Comparison of ENCODE assay signal across 16 mouse cellular contexts in the genomic region with DNA sequence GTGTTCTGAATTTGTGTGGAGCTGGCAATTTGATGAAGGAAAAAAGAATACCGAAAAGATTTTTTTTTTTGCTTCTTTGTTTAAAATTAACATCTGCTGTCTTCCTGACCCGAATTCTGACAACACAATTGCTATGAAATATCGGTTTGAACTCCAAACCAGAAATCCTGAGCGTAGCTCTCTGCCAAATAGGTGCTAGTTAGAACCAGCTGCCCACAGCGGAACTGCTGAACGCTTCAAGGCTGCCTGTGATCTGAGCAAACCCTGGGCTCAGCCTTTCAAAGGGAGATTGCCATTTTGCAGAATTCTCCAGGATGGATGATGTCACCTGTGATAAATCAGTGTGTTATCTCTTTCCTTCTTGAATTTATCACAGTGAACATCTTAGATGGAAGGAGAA.
A peak's percentile ranks its signal among the peaks of the same experiment; 100 is the strongest.
DNase-seq lines count a peak whose midpoint lies in the region; ATAC-seq and TF ChIP-seq lines count a peak whose summit lies in the region.
"Had no signal": no experiment of that assay in that cellular context is flagged by ENCODE, and none has a peak within 500 bp of the region (broad histone marks: within the 10 kb centered on the region; RNA-seq: fewer than 3 reads in every experiment).

No protein-coding gene starts in this region.

- no peak overlapping the region for H3K4me3 ChIP-seq in forebrain, embryonic 14.5 days (ENCODE audit: low read depth, low read length)
- no peak overlapping the region for H3K4me3 ChIP-seq in forebrain, embryonic 10.5 days
- no peak overlapping the region for H3K4me3 ChIP-seq in lung, embryonic 16.5 days (ENCODE audit: low read length)
- H3K4me3 ChIP-seq in forebrain, embryonic 16.5 days (replicated peaks; ENCODE audit: low read length): no peak overlapping the region
- no peak overlapping the region for H3K4me3 ChIP-seq in limb, embryonic 14.5 days (replicated peaks; ENCODE audit: low read length)
- H3K4me3 ChIP-seq: heart, embryonic 13.5 days; left cerebral cortex, adult 2 months; lung, embryonic 15.5 days; megakaryocyte, embryonic 14.5 days had no signal

- no peak overlapping the region for H3K27ac ChIP-seq in forebrain, embryonic 14.5 days (ENCODE audit: low read depth, low read length)
- no peak overlapping the region for H3K27ac ChIP-seq in forebrain, embryonic 10.5 days
- peak overlapping the region; percentile 68 for H3K27ac ChIP-seq in lung, embryonic 16.5 days (ENCODE audit: low read length)
- peak overlapping the region; percentile 66 for H3K27ac ChIP-seq in forebrain, embryonic 16.5 days (ENCODE audit: low read length)
- no peak overlapping the region for H3K27ac ChIP-seq in limb, embryonic 14.5 days (replicated peaks; ENCODE audit: low read depth, low read length)
- H3K27ac ChIP-seq: heart, embryonic 13.5 days; left cerebral cortex, adult 2 months had no signal

- H3K4me2 ChIP-seq in forebrain, embryonic 14.5 days (ENCODE audit: low read length): no peak overlapping the region
- no peak overlapping the region for H3K4me2 ChIP-seq in lung, embryonic 16.5 days (ENCODE audit: low read depth, low read length)
- H3K4me2 ChIP-seq in forebrain, embryonic 16.5 days (ENCODE audit: low read length): no peak overlapping the region
- no peak overlapping the region for H3K4me2 ChIP-seq in limb, embryonic 14.5 days (replicated peaks; ENCODE audit: low read depth, low read length, severe bottlenecking)
- H3K4me2 ChIP-seq: heart, embryonic 13.5 days; lung, embryonic 15.5 days had no signal

- ATAC-seq in forebrain, embryonic 14.5 days: no peak; the same call in 1 of the 2 replicates
- ATAC-seq in lung, embryonic 16.5 days (ENCODE audit: low read depth): no peak
- ATAC-seq in forebrain, embryonic 16.5 days: no peak
- ATAC-seq in limb, embryonic 14.5 days (ENCODE audit: low FRiP score, low read depth): no peak

- no peaks in the 10 kb centered on the region for H3K9me3 ChIP-seq in forebrain, embryonic 14.5 days (replicated peaks; ENCODE audit: control insufficient read depth, low read length)
- no peaks in the 10 kb centered on the region for H3K9me3 ChIP-seq in forebrain, embryonic 10.5 days
- H3K9me3 ChIP-seq in lung, embryonic 16.5 days (ENCODE audit: control insufficient read depth, low read length): no peaks in the 10 kb centered on the region
- H3K9me3 ChIP-seq in forebrain, embryonic 16.5 days (ENCODE audit: control insufficient read depth, low read length): no peaks in the 10 kb centered on the region
- no peaks in the 10 kb centered on the region for H3K9me3 ChIP-seq in limb, embryonic 14.5 days (ENCODE audit: control insufficient read depth, low read length)
- H3K9me3 ChIP-seq: G1E; heart, embryonic 13.5 days; lung, embryonic 15.5 days; megakaryocyte, embryonic 14.5 days had no signal

- no peak for TF ChIP-seq POLR2A in limb, embryonic 14.5 days (IDR thresholded peaks at IDR 0.05; ENCODE audit: borderline replicate concordance, extremely low read depth, insufficient read depth, insufficient read length)

- intact Hi-C loops in heart, postnatal 10 days (cut with DNase I): no loop called here

- H3K36me3 ChIP-seq in forebrain, embryonic 14.5 days (ENCODE audit: control insufficient read depth, insufficient read depth, low read length): no peaks in the 10 kb centered on the region
- H3K36me3 ChIP-seq in forebrain, embryonic 10.5 days (replicated peaks): no peaks in the 10 kb centered on the region
- H3K36me3 ChIP-seq in lung, embryonic 16.5 days (ENCODE audit: control insufficient read depth, insufficient read depth, low read length): no peaks in the 10 kb centered on the region
- H3K36me3 ChIP-seq in forebrain, embryonic 16.5 days (ENCODE audit: control insufficient read depth, insufficient read depth): no peaks in the 10 kb centered on the region
- no peaks in the 10 kb centered on the region for H3K36me3 ChIP-seq in limb, embryonic 14.5 days (ENCODE audit: control insufficient read depth, insufficient read depth, low read length)
- H3K36me3 ChIP-seq: G1E; heart, embryonic 13.5 days; lung, embryonic 15.5 days had no signal

- no peaks in the 10 kb centered on the region for H3K4me1 ChIP-seq in forebrain, embryonic 14.5 days (ENCODE audit: control insufficient read depth, insufficient read depth, low read length)
- peaks cover 2% of the 10 kb centered on the region; the same call in 1 of the 2 replicates for H3K4me1 ChIP-seq in forebrain, embryonic 10.5 days
- H3K4me1 ChIP-seq in lung, embryonic 16.5 days (replicated peaks; ENCODE audit: control insufficient read depth, insufficient read depth, low read length): peaks cover 22% of the 10 kb centered on the region
- peaks cover 6% of the 10 kb centered on the region; the same call in 1 of the 2 replicates for H3K4me1 ChIP-seq in forebrain, embryonic 16.5 days (replicated peaks; ENCODE audit: control insufficient read depth, insufficient read depth, low read length)
- H3K4me1 ChIP-seq in limb, embryonic 14.5 days (ENCODE audit: control insufficient read depth, insufficient read depth, low read length): no peaks in the 10 kb centered on the region
- H3K4me1 ChIP-seq: megakaryocyte, embryonic 14.5 days had no signal

- no peak overlapping the region for H3K9ac ChIP-seq in forebrain, embryonic 14.5 days (ENCODE audit: low read length)
- no peak overlapping the region for H3K9ac ChIP-seq in lung, embryonic 16.5 days (ENCODE audit: low read length)
- no peak overlapping the region for H3K9ac ChIP-seq in forebrain, embryonic 16.5 days (replicated peaks; ENCODE audit: low read depth, low read length)
- H3K9ac ChIP-seq in limb, embryonic 14.5 days (ENCODE audit: low read depth, low read length, severe bottlenecking): no peak overlapping the region
- H3K9ac ChIP-seq: heart, embryonic 13.5 days; lung, embryonic 15.5 days had no signal

- 84% methylated on average over 6 of the region's 6 CpGs for WGBS in forebrain, embryonic 14.5 days
- WGBS in forebrain, embryonic 10.5 days: 88% methylated on average over 6 of the region's 6 CpGs
- WGBS in lung, embryonic 16.5 days: 40% methylated on average over 6 of the region's 6 CpGs
- WGBS in forebrain, embryonic 16.5 days: 59% methylated on average over 6 of the region's 6 CpGs
- 47% methylated on average over 6 of the region's 6 CpGs for WGBS in limb, embryonic 14.5 days

- DNase-seq in forebrain, embryonic 14.5 days (ENCODE audit: low spot score): peak; percentile 31
- DNase-seq in forebrain, embryonic 10.5 days (ENCODE audit: extremely low spot score, low spot score): no peak
- no peak for DNase-seq in lung, adult 18-20 months
- DNase-seq in limb, embryonic 14.5 days (ENCODE audit: low spot score): peak; percentile 31
- DNase-seq in heart, postnatal 10 days: no peak
- DNase-seq in B cell, adult 2 months: no peak
- DNase-seq: cerebellum, adult 9-11 months; liver; right cerebral cortex, adult 18-20 months had no signal

- H3K27me3 ChIP-seq in forebrain, embryonic 14.5 days (replicated peaks; ENCODE audit: control insufficient read depth, insufficient read depth, low read length): no peaks in the 10 kb centered on the region
- H3K27me3 ChIP-seq in forebrain, embryonic 10.5 days (ENCODE audit: poor library complexity, severe bottlenecking): no peaks in the 10 kb centered on the region
- H3K27me3 ChIP-seq in lung, embryonic 16.5 days (ENCODE audit: control insufficient read depth, insufficient read depth, low read depth, low read length): no peaks in the 10 kb centered on the region
- H3K27me3 ChIP-seq in forebrain, embryonic 16.5 days (replicated peaks; ENCODE audit: control insufficient read depth, insufficient read depth, low read length): no peaks in the 10 kb centered on the region
- no peaks in the 10 kb centered on the region for H3K27me3 ChIP-seq in limb, embryonic 14.5 days (ENCODE audit: control insufficient read depth, insufficient read depth, low read length)
- H3K27me3 ChIP-seq: heart, embryonic 13.5 days; lung, embryonic 15.5 days; megakaryocyte, embryonic 14.5 days had no signal

Comparison
In these comparisons a context has a peak if more than half of its experiments do, and no peak if none do; other contexts are left out.
1. DNase-seq: peak in forebrain, embryonic 14.5 days (single experiment) and limb, embryonic 14.5 days (single experiment); none in forebrain, embryonic 10.5 days (single experiment), lung, adult 18-20 months (0 of 2), heart, postnatal 10 days (0 of 2) and B cell, adult 2 months (0 of 2).
2. H3K27ac ChIP-seq: peak in lung, embryonic 16.5 days (single experiment) and forebrain, embryonic 16.5 days (single experiment); none in forebrain, embryonic 14.5 days (single experiment), forebrain, embryonic 10.5 days (single experiment) and limb, embryonic 14.5 days (single experiment).